Mouse (Mus musculus) ovary, postnatal 36 days (tissue): Measurements from ENCODE around the gene Pde2a.

Experiments used
- DNase-seq: peaks from one replicate; pipeline ENCODE4 v3.0.0; 2022; ENCODE audit warnings: low spot score, mixed read lengths

Pde2a gene

DNA sequence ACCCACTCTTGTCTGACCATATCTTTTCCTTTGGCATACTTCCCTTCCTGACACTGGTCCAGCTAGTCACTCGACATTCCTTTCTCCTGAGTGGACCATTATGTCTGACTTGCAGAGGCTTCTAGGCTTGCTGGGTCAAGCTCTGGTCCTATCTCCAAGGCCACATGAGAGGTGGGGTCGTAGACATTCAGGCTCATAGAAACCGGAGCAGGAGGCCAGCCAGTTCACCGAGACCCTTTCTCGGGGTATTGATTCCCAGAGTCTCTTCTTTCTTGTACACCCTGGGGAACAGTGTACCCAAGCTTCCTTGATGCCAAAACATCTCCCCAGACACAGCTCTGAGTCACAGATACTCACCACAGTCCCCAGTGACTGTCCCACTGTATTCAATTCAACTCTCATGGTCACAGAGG lies 52.9 kb downstream of the Pde2a start:
- no peak for DNase-seq

DNA sequence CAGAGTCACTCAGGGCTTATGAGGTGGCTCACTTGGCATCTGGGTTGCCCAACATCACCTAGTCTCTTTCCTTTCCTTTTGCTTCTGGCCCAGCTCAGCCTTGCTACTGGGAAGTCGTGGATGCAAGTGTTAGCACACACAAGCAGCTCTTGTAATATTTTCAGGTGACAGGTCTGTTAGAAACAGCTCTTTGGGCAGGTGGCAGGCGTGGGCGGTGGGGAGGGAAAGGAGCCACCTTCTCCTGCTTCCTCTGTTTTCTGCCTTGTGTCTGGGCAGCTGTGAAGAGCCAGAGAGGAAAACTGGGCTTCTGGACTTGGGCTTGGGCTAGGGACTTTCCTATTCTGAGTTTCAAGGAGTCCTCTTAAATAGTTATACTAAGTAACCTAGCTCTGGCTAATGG lies 54.5 kb downstream of the Pde2a start:
- no peak for DNase-seq

DNA sequence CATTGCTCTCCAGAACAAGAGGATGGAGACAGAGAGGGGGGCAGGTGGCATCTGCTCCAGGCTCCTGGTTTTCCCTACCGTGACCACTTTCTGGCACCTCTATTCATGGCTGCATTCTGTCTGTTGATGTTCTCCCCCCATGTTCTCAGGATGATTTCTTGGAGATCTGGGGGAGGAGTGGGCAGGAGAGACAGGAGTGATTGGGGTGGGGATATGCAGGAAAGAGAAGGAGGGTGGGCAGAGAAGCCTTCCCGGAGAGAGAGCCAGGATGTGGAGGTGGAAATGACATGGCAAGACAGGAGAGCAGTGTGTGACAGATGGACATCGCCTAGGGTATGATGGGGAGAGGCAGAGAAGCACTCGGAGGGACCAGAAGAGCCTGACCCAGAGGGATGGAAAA lies 55.0 kb downstream of the Pde2a start:
- DNase-seq: no peak

DNA sequence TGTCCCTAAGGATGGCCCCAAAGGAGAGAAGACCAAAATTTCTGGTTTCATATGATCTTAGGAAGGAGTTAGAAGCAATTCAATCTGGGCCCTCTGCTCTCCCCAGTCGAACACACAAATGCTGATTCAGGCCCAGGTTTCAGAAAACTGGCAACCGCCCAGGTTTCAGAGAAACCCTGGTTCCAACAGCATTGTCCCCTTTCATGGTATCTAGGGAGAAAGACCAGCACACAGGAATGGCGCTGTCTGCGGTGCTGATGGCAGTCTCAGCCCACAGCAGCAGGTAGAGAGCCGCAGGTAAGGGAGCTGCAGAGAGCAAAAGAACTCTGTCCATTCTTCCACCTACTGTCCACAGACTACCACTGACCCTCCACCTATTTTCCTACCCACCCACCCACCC lies 55.7 kb downstream of the Pde2a start:
- DNase-seq: no peak

DNA sequence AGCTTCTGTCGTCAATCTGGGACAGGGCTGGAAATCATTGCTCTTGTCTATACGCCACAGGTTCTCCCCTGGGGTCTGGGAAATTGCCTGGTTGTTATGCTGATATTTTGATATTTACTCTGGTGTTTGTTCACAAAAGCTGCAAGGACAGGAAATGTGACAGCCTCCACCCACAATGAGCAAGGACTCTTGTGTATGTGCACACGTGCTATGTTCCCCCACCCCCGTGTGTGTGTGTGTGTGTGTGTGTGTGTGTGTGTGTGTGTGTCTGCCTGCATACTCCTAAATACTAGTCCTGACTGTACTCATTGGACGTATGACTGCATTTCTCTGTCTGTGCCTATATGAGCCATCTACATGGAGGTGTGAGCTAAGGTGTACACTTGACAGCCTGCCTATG lies 56.6 kb downstream of the Pde2a start:
- DNase-seq: no peak

DNA sequence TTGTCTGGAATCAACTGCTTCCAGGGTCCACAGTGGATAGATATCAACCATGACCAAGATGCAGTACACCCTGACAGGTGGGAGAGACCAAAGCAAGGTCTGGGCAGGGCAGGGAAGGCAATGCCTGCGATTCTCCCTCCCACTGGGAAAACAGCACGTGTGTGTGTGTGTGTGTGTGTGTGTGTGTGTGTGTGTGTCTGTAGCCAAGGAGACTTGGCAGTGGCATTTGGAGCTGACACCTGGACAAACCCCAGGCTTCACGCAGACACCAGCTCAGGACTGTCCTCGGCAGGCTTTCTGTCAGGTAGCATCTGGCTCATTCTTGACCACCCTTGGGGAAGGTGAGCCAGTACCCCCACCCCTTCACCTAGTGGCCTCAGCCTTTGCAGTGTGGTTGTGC lies 58.4 kb downstream of the Pde2a start:
- no peak for DNase-seq

DNA sequence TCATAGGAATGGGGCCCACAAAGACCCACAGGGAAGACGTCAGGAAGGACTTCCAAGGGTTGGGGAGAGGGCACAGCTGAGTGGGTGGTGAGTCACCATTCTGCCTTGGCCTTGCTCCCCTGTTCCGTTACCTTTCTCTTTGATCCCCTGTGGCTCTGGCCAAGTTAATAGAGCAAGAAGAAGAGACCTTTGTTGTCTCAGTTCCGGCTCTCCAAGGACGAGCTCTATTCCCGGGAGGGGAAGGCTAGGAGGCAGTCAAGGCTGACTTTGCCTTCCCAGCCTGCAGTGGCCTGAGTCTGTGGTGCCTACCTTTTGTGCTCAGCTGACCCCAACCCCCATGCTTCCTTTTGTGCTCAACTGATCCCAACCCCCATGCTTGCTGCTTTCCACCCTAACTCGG lies 59.2 kb downstream of the Pde2a start:
- DNase-seq: no peak

DNA sequence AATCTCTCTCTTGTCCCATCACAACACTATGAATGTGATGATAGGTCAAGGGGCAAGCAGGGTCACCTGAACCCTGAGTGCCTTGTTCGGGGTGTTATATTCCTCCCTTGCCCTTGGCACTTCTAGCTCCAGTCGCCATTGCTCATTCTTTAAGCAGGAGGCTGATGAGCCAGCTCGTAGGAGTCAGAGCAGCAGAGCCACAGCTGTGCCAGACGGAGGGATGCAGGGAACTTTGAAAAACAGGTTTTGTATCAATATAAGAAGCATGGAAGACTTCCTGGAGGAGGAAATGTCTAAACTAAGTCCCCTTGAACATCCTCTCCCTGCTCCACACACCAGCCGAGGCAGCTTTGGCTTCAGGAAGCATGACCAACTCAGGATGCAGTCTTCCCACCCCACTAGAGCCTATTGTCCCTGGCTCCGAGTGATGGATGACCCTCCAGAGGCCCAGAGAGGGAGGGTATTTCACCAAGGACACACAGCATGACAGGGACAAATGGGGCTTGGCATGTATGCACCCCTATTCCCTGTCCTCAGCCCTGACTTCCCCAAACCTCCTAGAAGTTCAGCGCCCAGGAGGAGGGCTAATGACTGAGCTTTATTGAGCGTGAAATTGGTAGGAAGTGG lies 60.5 kb downstream of the Pde2a start:
- DNase-seq: no peak

DNA sequence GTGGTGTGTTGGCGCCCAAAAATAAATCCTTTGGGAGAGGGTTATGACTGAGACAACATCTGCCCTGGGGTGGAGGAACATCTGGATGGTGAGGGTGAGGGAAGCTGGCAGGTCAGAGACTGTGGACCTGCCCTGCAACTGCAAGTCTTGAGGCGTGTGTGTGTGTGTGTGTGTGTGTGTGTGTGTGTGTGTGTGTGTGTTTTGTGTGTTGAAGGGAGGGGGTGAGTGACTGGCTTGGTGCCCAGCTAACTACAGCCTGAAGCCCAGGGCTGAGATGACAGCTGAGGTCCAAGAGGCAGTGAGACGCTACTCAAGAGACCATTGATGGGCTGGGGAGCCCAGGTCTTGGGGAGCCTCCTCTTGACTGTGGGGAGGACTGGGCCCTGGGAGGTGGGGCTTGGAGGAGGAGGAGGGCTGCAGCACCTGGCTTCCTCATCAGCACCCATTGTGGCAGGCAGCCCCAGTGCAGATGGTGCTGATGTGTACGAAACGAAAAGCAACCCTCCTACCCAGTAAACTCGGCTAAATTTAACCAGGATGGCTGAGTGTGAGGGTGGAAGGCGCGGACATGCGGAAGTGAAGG lies 61.1 kb downstream of the Pde2a start:
- no peak for DNase-seq

DNA sequence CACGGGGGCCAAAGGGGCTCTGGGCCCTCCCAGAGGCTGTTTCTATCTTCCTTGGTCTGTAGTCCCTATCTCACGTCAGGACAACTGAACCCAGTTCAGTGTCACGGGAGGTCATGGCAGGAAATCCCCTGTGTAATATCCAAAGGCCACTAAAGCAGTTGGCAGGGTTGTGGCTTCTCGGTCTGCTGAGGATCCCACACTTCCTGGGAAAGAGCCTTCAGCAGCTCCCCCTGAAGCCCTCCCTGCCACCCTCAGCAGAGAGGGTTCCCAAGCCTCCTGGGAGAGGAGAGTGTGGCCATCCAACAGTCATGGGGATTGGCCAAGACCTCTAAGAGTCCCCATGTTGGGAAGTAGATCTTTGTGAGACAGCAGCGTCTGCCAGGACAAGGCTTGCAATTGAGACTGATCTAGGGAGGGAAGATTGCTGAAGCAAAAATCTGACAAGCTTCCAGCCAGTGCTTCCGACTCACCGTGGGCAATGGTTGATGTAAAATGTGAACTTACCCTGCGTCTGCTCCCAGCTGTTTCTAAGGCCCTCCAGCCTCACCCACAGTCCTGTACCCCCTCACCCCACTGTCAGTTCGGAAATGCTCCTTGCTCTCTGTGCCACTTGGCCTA lies 62.1 kb downstream of the Pde2a start:
- no peak for DNase-seq

DNA sequence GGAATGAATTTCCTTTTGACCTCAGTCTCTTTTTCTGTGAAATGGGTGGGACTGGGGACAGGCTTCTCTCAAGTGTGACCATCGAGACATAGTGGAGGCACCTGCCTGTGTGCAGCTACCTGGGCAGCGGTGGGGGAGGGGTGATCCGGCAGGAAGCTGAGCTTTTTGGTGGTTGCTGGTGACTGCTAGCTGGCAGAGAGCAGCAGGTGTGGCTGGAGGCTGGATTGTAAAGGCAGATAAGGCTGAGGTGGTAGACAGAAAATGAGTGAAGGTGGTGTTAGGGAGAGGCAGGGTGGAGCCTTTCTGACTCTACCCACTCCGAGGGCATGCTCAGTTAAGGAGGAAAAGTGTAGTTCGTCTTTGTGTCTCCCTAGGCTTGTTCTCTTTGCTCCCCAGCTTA lies 65.6 kb downstream of the Pde2a start:
- no peak for DNase-seq

DNA sequence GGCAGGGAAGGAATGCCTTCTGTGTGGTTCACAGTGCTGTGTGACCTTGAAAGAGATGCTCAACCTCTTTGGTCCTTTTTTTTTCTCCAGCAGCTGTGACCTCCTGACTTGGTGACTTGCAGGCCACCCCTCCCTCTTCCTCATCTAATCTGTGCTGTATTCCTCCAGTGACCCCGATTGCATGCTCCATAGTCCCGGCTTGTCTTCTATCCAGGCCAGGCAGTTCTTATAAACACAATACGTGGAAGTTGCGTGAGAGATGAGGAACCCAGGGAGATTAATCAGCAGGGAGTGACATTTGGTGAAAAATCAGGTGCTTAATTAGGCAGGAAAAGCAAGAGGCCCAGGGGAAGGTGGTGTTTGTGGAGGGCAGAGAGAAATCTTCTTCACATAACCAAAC lies 69.5 kb downstream of the Pde2a start:
- no peak for DNase-seq

DNA sequence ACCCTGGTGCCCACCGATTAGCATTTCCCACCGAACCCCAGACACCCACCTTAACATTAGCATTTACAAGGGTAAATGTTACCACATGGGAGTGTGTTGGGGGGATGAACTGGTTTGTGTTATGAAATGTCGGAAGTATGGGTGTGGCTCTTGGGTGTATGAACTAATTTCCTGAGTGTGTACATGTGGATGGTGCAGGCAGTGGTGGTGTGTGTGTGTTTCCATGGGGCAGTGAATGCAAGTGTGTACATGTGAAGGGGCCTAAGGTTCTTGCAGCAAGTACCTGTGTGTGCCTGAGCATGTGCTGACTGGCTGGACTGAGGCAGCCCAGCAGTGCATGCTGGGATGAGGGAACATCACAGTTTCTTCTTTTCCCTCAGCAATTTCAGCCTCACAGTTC lies 76.9 kb downstream of the Pde2a start:
- no peak for DNase-seq

DNA sequence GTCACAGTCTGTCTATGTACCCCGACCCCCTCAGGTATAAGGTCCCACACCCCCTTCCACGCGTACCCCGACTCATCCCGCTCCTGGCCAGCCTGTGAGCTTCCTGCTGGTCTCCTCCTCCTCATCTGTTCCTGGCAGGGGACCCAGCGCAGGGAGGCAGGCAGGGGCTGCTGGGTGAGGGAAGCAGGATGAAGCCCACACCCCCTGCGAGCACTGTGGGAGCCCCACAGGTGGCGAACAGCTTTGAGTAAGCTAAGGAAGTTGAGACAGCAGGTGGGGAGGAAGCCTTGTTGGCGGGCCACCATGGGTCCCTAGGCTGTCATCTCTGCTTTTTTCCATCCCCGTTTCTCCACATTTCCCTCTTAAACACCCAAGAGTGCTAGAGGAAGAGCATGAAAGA lies 77.8 kb downstream of the Pde2a start:
- no peak for DNase-seq

DNA sequence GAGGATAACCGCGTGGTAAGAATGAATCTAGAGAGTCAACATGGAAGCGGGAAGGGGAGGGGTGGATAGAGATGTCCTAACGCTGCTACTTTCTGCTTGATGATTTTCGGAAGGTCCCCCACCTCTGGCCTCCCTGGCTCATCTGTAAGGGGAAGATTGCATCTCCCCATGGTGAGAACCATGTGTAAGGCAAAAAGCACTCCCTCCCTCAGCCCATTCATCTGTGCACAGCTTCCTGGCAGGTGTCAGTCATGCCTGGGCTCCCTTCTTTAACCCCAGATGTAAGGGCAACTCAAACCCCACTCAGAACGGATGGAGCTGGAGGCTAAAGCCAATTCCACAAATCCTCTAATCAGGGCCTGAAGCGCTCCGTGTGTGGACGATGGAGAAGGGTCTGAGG lies 78.2 kb downstream of the Pde2a start:
- no peak for DNase-seq

DNA sequence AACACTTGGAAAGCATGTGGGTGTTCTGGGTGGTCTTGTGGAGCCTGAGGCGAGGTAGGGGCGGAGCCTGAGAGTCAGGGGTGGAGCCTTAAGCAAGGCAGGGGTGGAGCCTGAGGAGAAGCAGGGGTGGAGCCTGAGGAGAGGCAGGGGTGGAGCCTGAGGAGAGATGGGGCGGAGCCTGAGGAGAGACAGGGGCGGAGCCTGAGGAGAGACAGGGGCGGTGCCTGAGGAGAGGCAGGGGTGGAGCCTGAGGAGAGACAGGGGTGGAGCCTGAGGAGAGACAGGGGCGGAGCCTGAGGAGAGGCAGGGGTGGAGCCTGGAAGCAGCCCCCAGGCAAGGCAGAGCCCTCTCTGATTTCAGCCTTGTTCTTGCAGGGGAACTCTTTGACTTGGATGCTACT lies 79.7 kb downstream of the Pde2a start:
- DNase-seq: no peak

DNA sequence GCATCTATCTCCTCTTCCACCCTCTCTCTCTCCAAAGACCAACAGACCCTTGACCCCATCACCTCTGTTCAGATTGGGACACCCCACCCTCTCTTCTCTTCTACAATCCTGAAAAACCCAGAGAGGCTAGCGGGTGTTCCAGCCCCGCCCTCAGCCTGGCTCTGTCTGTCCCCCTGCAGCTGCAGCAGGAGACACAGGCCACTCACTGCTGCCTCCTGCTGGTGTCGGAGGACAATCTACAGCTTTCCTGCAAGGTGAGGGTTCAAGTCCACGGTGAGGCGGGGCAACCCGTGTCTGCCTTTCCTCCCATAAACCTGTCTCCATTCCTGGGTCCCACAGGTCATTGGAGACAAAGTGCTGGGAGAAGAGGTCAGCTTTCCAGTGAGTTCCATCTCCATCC lies 80.2 kb downstream of the Pde2a start:
- DNase-seq: no peak

DNA sequence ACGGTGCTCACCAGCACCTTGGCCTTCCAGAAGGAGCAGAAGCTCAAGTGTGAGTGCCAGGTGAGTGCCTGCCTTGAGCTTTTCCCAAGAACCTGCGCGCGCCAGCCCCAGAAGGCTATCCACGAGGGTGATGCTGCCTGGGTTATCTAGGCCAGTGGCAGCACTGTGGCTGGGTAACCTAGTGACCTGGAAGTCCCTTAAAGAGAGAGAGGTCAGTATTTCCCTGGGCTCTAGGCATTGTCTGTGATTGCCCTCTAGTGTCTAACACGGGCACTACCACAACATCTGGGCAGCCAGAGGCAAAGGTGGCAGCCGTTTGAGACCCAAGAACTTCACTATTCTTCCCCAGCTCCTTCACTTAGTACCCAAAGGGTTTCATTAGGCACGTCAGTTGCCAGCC lies 81.9 kb downstream of the Pde2a start:
- peak; percentile 48 for DNase-seq

DNA sequence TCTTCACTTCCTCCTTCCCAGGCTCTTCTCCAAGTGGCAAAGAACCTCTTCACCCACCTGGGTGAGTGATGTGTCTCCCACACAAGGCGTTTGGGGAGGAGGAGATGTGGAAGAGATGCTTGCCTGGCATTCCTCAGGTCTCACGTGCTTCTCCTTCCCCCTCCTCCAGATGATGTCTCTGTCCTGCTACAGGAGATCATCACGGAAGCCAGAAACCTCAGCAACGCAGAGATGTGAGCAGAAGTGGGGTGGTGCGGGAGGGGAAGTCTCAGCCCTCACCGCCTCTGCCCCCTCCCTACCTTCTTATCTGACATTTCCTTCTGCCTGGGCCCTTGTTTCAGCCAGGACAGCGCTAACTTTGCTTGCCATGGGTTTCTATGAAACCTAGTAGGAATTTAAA lies 82.3 kb downstream of the Pde2a start:
- DNase-seq: no peak

DNA sequence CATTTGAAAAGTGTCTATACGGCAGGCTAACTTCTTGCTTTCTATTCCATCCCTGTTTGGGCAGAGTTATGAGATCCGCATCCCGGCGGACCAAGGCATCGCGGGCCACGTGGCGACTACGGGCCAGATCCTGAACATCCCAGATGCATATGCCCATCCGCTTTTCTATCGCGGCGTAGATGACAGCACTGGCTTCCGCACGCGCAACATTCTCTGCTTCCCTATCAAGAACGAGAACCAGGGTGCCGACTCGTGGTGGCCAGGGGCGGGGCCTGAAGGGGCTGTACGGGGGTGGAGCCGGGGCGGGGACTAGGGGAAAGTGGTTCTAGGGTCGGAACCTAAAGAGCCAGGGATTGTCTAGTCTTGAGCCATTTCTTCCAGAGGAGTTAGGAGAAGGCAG lies 83.0 kb downstream of the Pde2a start:
- peak; percentile 37 for DNase-seq

DNA sequence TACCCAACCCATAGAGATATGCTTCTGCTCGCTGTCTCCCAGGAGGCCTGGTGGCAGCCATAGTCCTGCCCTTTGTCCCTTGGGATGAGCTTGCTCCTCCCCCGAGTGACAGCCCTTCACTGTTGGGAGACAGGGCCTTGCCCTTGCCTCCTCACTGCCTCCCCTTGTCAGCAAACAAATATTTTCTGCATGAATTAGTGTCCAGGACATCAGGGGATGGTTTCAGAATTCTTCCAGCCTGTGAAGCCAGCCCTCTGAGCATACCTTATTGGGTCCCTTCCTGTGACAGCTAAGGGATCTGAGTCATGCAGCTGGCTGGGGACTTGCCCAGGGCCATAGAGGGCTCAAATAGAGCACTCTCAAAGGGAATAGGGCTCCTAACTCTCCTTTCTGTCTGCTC lies 87.7 kb downstream of the Pde2a start:
- DNase-seq: no peak

DNA sequence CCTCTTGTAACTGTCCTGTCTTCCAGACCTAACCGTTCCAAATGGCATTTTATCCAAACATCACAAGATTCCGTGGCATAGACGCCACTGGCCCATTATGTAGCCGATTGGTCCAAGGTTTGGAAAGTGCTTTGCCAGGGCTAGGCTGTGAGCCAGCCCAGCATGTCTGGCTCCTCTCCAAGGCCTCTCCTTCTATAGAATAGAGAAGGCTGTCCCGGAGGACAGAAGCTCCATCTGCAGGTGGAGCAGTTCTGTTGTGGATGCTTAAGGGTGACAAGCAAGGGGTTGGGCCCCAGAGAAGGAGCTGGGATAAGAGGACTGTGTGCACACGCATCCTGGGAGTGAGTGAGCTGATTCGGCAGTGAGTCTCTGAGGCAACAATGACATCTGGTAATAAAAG lies 92.2 kb downstream of the Pde2a start:
- no peak for DNase-seq

DNA sequence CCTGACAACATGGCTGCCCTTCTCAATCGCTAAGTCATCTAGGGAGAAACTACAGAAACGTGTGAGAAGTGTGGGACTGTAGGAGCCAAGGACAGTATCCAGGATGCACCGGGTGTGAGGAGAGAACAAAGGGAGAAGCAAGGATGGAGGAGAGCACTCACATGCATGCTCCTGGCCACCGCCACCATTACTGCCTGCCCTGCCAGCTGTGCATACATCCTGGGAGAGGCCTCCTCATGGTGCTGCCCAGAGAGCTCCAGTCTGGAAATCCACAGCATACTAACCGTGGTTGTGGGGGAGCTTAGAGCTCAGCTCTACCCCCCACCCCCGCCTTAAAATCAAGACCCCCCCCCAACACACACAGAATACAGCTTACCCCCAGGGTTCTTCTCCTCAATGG lies 93.3 kb downstream of the Pde2a start:
- no peak for DNase-seq

DNA sequence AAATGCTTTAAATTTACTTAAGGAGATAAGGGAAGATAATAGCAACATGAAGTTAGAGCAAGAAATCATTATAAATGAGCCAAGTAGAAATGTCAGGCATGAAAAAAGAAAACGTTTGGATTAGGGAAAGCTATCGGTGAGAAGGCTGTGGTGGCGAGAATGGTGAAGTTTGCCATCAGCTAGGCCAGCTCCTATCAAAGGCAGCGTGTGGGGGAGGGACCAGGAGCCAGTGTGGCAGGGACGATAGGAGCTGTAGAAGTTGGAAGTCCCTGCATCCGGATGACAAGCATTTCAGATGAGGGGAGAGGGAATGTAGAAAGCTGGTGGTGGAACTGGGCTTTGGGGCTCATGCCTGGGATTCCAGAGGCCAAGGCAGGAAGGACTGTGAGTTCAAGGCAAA lies 93.8 kb downstream of the Pde2a start:
- no peak for DNase-seq
